In the genomic region with DNA sequence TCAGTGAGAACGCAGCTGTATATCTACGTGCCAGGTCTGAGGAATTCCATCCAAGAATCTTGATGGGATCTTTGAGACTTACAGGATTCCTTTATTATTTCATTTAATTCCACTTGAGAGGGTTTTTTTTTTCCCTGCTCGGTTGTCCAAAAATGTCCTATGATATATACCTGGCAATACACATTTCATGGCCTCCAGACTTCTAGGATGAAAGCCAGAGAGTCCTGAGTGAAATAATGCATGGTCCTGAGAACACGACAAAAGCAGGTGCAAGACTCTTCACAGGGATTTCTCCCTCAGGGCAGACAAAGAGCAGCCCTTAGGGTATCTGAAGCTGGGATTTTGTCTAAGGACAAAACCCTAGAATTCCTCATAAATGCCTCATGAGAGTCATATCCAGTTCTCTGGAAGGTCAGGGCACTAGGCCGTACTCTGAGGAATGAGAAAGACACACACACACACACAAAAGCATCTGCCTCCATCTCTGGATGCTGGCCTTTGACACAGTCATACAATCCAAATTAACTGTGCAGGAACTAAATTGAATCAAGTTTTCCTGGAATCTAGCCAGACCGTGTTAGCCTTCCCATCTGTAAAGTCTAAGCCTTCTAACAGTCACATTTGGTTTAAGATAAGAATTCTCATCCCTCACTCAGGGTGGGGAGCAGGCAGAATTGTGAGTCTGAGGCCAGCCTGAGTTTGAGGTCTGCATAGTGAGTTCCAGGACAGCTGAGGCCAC, we compare ENCODE assay signal across 19 mouse cellular contexts. TPM values are rescaled to one million over a fixed set of nuclear protein-coding genes. Genes with fewer than 3 reads are reported as not detected.
A peak's percentile ranks its signal among the peaks of the same experiment; 100 is the strongest.
DNase-seq lines count a peak whose midpoint lies in the region; ATAC-seq lines count a peak whose summit lies in the region.
"Had no signal": no experiment of that assay in that cellular context is flagged by ENCODE, and none has a peak within 500 bp of the region (broad histone marks: within the 10 kb centered on the region; RNA-seq: fewer than 3 reads in every experiment).

No protein-coding gene starts in this region.

- no peaks in the 10 kb centered on the region for H3K4me1 ChIP-seq in heart, embryonic 11.5 days (ENCODE audit: control insufficient read depth, insufficient read depth, low read length)
- 0 out of 2 replicates have a peak, but pooled peaks cover 7% of the 10 kb centered on the region for H3K4me1 ChIP-seq in embryonic facial prominence, embryonic 15.5 days
- H3K4me1 ChIP-seq: forebrain, embryonic 12.5 days; liver, embryonic 12.5 days; midbrain, embryonic 12.5 days had no signal

- no peak overlapping the region for H3K9ac ChIP-seq in heart, embryonic 11.5 days (ENCODE audit: low read depth, low read length)
- H3K9ac ChIP-seq in embryonic facial prominence, embryonic 15.5 days: no peak overlapping the region
- H3K9ac ChIP-seq: forebrain, embryonic 12.5 days; hindbrain, embryonic 14.5 days; liver, embryonic 12.5 days; midbrain, embryonic 12.5 days had no signal

- H3K4me3 ChIP-seq in heart, embryonic 11.5 days (ENCODE audit: low read depth, low read length): no peak overlapping the region
- no peak overlapping the region for H3K4me3 ChIP-seq in embryonic facial prominence, embryonic 15.5 days (replicated peaks)
- H3K4me3 ChIP-seq: forebrain, embryonic 12.5 days; liver, embryonic 12.5 days; midbrain, embryonic 12.5 days had no signal

- no peaks in the 10 kb centered on the region for H3K27me3 ChIP-seq in heart, embryonic 11.5 days (ENCODE audit: control insufficient read depth, insufficient read depth, low read length)
- no peaks in the 10 kb centered on the region for H3K27me3 ChIP-seq in embryonic facial prominence, embryonic 15.5 days
- H3K27me3 ChIP-seq: forebrain, embryonic 12.5 days; liver, embryonic 12.5 days; midbrain, embryonic 12.5 days had no signal

- H3K27ac ChIP-seq in heart, embryonic 11.5 days (ENCODE audit: low read depth, low read length): no peak overlapping the region
- H3K27ac ChIP-seq in embryonic facial prominence, embryonic 15.5 days (replicated peaks): peak overlapping the region; percentile 55; the same call in 1 of the 2 replicates
- H3K27ac ChIP-seq: forebrain, embryonic 12.5 days; hindbrain, embryonic 14.5 days; liver, embryonic 12.5 days; midbrain, embryonic 12.5 days had no signal

- DNase-seq in heart, adult 18-20 months: peak; percentile 13 to 18
- DNase-seq in kidney, postnatal 4 days: peak; percentile 17 to 37
- DNase-seq in kidney, adult 8-10 months: no peak
- peak; percentile 48 for DNase-seq in skeletal muscle tissue, adult 2 months (ENCODE audit: low read depth, low spot score)
- DNase-seq in urinary bladder, adult 18-20 months (ENCODE audit: low spot score in 2 of 2): no peak
- DNase-seq: cerebellum, adult 11-12 months; gastrocnemius, postnatal 10 days; lung, postnatal 14 days; spleen, adult 18-20 months had no signal

- no peak for ATAC-seq in heart, embryonic 11.5 days (replicated peaks; ENCODE audit: insufficient number of reproducible peaks, low FRiP score, low TSS enrichment)
- peak; percentile 65; the same call in 1 of the 2 replicates for ATAC-seq in embryonic facial prominence, embryonic 15.5 days (ENCODE audit: insufficient number of reproducible peaks, low FRiP score, low TSS enrichment, low read depth)
- ATAC-seq in megakaryocyte-erythroid progenitor cell, adult 5-6 weeks (replicated peaks; ENCODE audit: low FRiP score, low TSS enrichment, poor library complexity, severe bottlenecking): no peak
- ATAC-seq: liver, embryonic 12.5 days had no signal

- WGBS in heart, embryonic 11.5 days (ENCODE audit: insufficient replicate concordance): 72% methylated on average over 6 of the region's 6 CpGs
- 48% methylated on average over 6 of the region's 6 CpGs for WGBS in embryonic facial prominence, embryonic 15.5 days

- no peaks in the 10 kb centered on the region for H3K36me3 ChIP-seq in heart, embryonic 11.5 days (ENCODE audit: control insufficient read depth, insufficient read depth, low read length)
- no peaks in the 10 kb centered on the region for H3K36me3 ChIP-seq in embryonic facial prominence, embryonic 15.5 days
- H3K36me3 ChIP-seq: forebrain, embryonic 12.5 days; liver, embryonic 12.5 days; midbrain, embryonic 12.5 days had no signal

- no peaks in the 10 kb centered on the region for H3K9me3 ChIP-seq in heart, embryonic 11.5 days (replicated peaks; ENCODE audit: control insufficient read depth, low read length)
- H3K9me3 ChIP-seq in embryonic facial prominence, embryonic 15.5 days (replicated peaks): no peaks in the 10 kb centered on the region
- H3K9me3 ChIP-seq: forebrain, embryonic 12.5 days; liver, embryonic 12.5 days; midbrain, embryonic 12.5 days had no signal

- no peak overlapping the region for H3K4me2 ChIP-seq in heart, embryonic 11.5 days
- H3K4me2 ChIP-seq in embryonic facial prominence, embryonic 15.5 days (replicated peaks): no peak overlapping the region
- H3K4me2 ChIP-seq: forebrain, embryonic 12.5 days; hindbrain, embryonic 14.5 days; liver, embryonic 12.5 days; midbrain, embryonic 12.5 days had no signal

RNA-seq across cellular contexts. Expression of a gene that starts 34.5 kb away (rescaled TPM):
- 10 to 100 TPM; 16.7 to 19.3 TPM for total RNA-seq in heart, adult 18-20 months (2021)
- 77.6 and 89.5 TPM in 2 replicates for polyA plus RNA-seq in heart, embryonic 11.5 days (2014; fragmentation: Nextera tagmentation; extraction: Ambion mirVana)
- polyA plus RNA-seq in embryonic facial prominence, embryonic 15.5 days (2015; fragmentation: Nextera tagmentation; extraction: Ambion mirVana): 94.0 and 107 TPM in 2 replicates
- total RNA-seq in megakaryocyte-erythroid progenitor cell, adult 5-6 weeks (2014; fragmentation: Nextera tagmentation): 107 and 111 TPM in 2 replicates
- 53.4 and 83.3 TPM in 2 replicates for total RNA-seq in megakaryocyte-erythroid progenitor cell, adult 5-6 weeks (2017)

RNA-seq across cellular contexts. Expression of a gene that starts 56.1 kb away (rescaled TPM):
- not detected for total RNA-seq in heart, adult 18-20 months (2021)
- polyA plus RNA-seq in heart, embryonic 11.5 days (2014; fragmentation: Nextera tagmentation; extraction: Ambion mirVana): 0.34 TPM in 1 of 2 replicates, not detected in the other
- 0.45 TPM in 1 of 2 replicates, not detected in the other for polyA plus RNA-seq in embryonic facial prominence, embryonic 15.5 days (2015; fragmentation: Nextera tagmentation; extraction: Ambion mirVana)
- total RNA-seq in megakaryocyte-erythroid progenitor cell, adult 5-6 weeks (2014; fragmentation: Nextera tagmentation): not detected in 2 replicates
- total RNA-seq in megakaryocyte-erythroid progenitor cell, adult 5-6 weeks (2017): not detected in 2 replicates
- total RNA-seq: adrenal gland, postnatal 4 days; gastrocnemius, postnatal 10 days; left cerebral cortex, adult 8-10 months had no signal
- polyA plus RNA-seq: hindbrain, embryonic 14.5 days; liver, embryonic 12.5 days; testis, adult 2 months had no signal

Comparison
In these comparisons a context has a peak if more than half of its experiments do, and no peak if none do; other contexts are left out.
1. DNase-seq: peak in heart, adult 18-20 months (2 of 2), kidney, postnatal 4 days (2 of 2) and skeletal muscle tissue, adult 2 months (single experiment); none in kidney, adult 8-10 months (0 of 2) and urinary bladder, adult 18-20 months (0 of 2).